Mouse (Mus musculus): ENCODE results near the gene Nt5dc3. TPM values are rescaled to one million over a fixed set of nuclear protein-coding genes. Genes with fewer than 3 reads are reported as not detected.

Gene Nt5dc3
- polyA plus RNA-seq, 1 experiment from 2014 or later: 2.3 TPM

GRCm38 (mm10) chr10:86783561-86783960 lies 4.8 kb downstream of the Nt5dc3 start:
- Histone ChIP-seq H3K4me2 (ENCODE audit: low read depth, low read length) (no peak overlapping the region), H3K9me3 (ENCODE audit: control insufficient read depth, low read length) (no peaks in the 10 kb centered on the region), H3K9ac (ENCODE audit: low read depth, low read length) (no peak overlapping the region), H3K4me3 (ENCODE audit: low read depth, low read length) (no peak overlapping the region), H3K36me3 (ENCODE audit: control insufficient read depth, insufficient read depth, low read length) (no peaks in the 10 kb centered on the region), H3K27me3 (replicated peaks; ENCODE audit: control insufficient read depth, insufficient read depth, low read length) (no peaks in the 10 kb centered on the region), H3K4me1 (ENCODE audit: control insufficient read depth, insufficient read depth, low read length) (peaks cover 7% of the 10 kb centered on the region; the same call in 1 of the 2 replicates), H3K27ac (replicated peaks; ENCODE audit: low read depth, low read length) (no peak overlapping the region)
- WGBS: 80% methylated on average over 5 of the region's 5 CpGs
- ATAC-seq (ENCODE audit: low read depth): no peak
- no peak for DNase-seq (ENCODE audit: low spot score)

GRCm38 (mm10) chr10:86784126-86784675 lies 5.4 kb downstream of the Nt5dc3 start:
- ATAC-seq (ENCODE audit: low read depth): no peak
- no peak overlapping the region for H3K9ac ChIP-seq (ENCODE audit: low read depth, low read length)
- H3K36me3 ChIP-seq (ENCODE audit: control insufficient read depth, insufficient read depth, low read length): no peaks in the 10 kb centered on the region

GRCm38 (mm10) chr10:86785396-86785795 lies 6.6 kb downstream of the Nt5dc3 start:
- H3K27me3 ChIP-seq (replicated peaks; ENCODE audit: control insufficient read depth, insufficient read depth, low read length): no peaks in the 10 kb centered on the region
- 71% methylated on average over 2 of the region's 2 CpGs for WGBS
- ATAC-seq (ENCODE audit: low read depth): no peak

More at GRCm38 (mm10) chr10:86784126-86784675, 5.4 kb downstream of the Nt5dc3 start:
- Histone ChIP-seq H3K9me3 (ENCODE audit: control insufficient read depth, low read length) (no peaks in the 10 kb centered on the region), H3K4me3 (ENCODE audit: low read depth, low read length) (no peak overlapping the region), H3K27ac (replicated peaks; ENCODE audit: low read depth, low read length) (no peak overlapping the region), H3K27me3 (replicated peaks; ENCODE audit: control insufficient read depth, insufficient read depth, low read length) (no peaks in the 10 kb centered on the region), H3K4me2 (ENCODE audit: low read depth, low read length) (no peak overlapping the region), H3K4me1 (ENCODE audit: control insufficient read depth, insufficient read depth, low read length) (peaks cover 9% of the 10 kb centered on the region)
- 75% methylated on average over 5 of the region's 5 CpGs for WGBS
- DNase-seq (ENCODE audit: low spot score): no peak

GRCm38 (mm10) chr10:86786083-86786482 lies 7.3 kb downstream of the Nt5dc3 start:
- Histone ChIP-seq H3K4me2 (ENCODE audit: low read depth, low read length) (no peak overlapping the region), H3K4me3 (ENCODE audit: low read depth, low read length) (no peak overlapping the region), H3K36me3 (ENCODE audit: control insufficient read depth, insufficient read depth, low read length) (no peaks in the 10 kb centered on the region), H3K9ac (ENCODE audit: low read depth, low read length) (no peak overlapping the region), H3K27me3 (replicated peaks; ENCODE audit: control insufficient read depth, insufficient read depth, low read length) (no peaks in the 10 kb centered on the region), H3K27ac (replicated peaks; ENCODE audit: low read depth, low read length) (no peak overlapping the region), H3K4me1 (ENCODE audit: control insufficient read depth, insufficient read depth, low read length) (peaks cover 2% of the 10 kb centered on the region), H3K9me3 (ENCODE audit: control insufficient read depth, low read length) (no peaks in the 10 kb centered on the region)
- 96% methylated on average over 5 of the region's 5 CpGs for WGBS
- DNase-seq (ENCODE audit: low spot score): no peak
- ATAC-seq (ENCODE audit: low read depth): no peak

More at GRCm38 (mm10) chr10:86785396-86785795, 6.6 kb downstream of the Nt5dc3 start:
- Histone ChIP-seq H3K4me3 (ENCODE audit: low read depth, low read length) (no peak overlapping the region), H3K9me3 (ENCODE audit: control insufficient read depth, low read length) (no peaks in the 10 kb centered on the region), H3K4me2 (ENCODE audit: low read depth, low read length) (no peak overlapping the region), H3K9ac (ENCODE audit: low read depth, low read length) (no peak overlapping the region), H3K36me3 (ENCODE audit: control insufficient read depth, insufficient read depth, low read length) (no peaks in the 10 kb centered on the region), H3K4me1 (ENCODE audit: control insufficient read depth, insufficient read depth, low read length) (peaks cover 2% of the 10 kb centered on the region), H3K27ac (replicated peaks; ENCODE audit: low read depth, low read length) (no peak overlapping the region)
- no peak for DNase-seq (ENCODE audit: low spot score)

- ATAC-seq (ENCODE audit: low read depth): 0 out of 2 replicates have a peak, but pooled peaks have one; percentile 51
- no peaks in the 10 kb centered on the region for H3K9me3 ChIP-seq (ENCODE audit: control insufficient read depth, low read length)
- H3K9ac ChIP-seq (ENCODE audit: low read depth, low read length): no peak overlapping the region
- no peaks in the 10 kb centered on the region for H3K27me3 ChIP-seq (replicated peaks; ENCODE audit: control insufficient read depth, insufficient read depth, low read length)
- 31% methylated on average over 5 of the region's 5 CpGs for WGBS
- H3K4me2 ChIP-seq (ENCODE audit: low read depth, low read length): no peak overlapping the region
- H3K4me1 ChIP-seq (ENCODE audit: control insufficient read depth, insufficient read depth, low read length): peaks cover 2% of the 10 kb centered on the region; the same call in 1 of the 2 replicates
- peak; percentile 22 for DNase-seq (ENCODE audit: low spot score)
- H3K4me3 ChIP-seq (ENCODE audit: low read depth, low read length): no peak overlapping the region
- no peaks in the 10 kb centered on the region for H3K36me3 ChIP-seq (ENCODE audit: control insufficient read depth, insufficient read depth, low read length)
- no peak overlapping the region for H3K27ac ChIP-seq (replicated peaks; ENCODE audit: low read depth, low read length)
These were observed 9.4 kb downstream of the Nt5dc3 start for GRCm38 (mm10) chr10:86788193-86788592.

- Histone ChIP-seq H3K9ac (ENCODE audit: low read depth, low read length) (no peak overlapping the region), H3K27ac (replicated peaks; ENCODE audit: low read depth, low read length) (no peak overlapping the region), H3K36me3 (ENCODE audit: control insufficient read depth, insufficient read depth, low read length) (no peaks in the 10 kb centered on the region), H3K4me1 (ENCODE audit: control insufficient read depth, insufficient read depth, low read length) (peaks cover 2% of the 10 kb centered on the region; the same call in 1 of the 2 replicates), H3K4me2 (ENCODE audit: low read depth, low read length) (no peak overlapping the region), H3K4me3 (ENCODE audit: low read depth, low read length) (no peak overlapping the region), H3K9me3 (ENCODE audit: control insufficient read depth, low read length) (no peaks in the 10 kb centered on the region), H3K27me3 (replicated peaks; ENCODE audit: control insufficient read depth, insufficient read depth, low read length) (no peaks in the 10 kb centered on the region)
- no peak for DNase-seq (ENCODE audit: low spot score)
- 73% methylated on average over 7 of the region's 7 CpGs for WGBS
- ATAC-seq (ENCODE audit: low read depth): no peak
These were observed 10.4 kb downstream of the Nt5dc3 start for GRCm38 (mm10) chr10:86789146-86789672.

GRCm38 (mm10) chr10:86791507-86792184 lies 12.8 kb downstream of the Nt5dc3 start:
- no peaks in the 10 kb centered on the region for H3K36me3 ChIP-seq (ENCODE audit: control insufficient read depth, insufficient read depth, low read length)
- no peak overlapping the region for H3K27ac ChIP-seq (replicated peaks; ENCODE audit: low read depth, low read length)
- no peak overlapping the region for H3K4me2 ChIP-seq (ENCODE audit: low read depth, low read length)
- H3K4me3 ChIP-seq (ENCODE audit: low read depth, low read length): no peak overlapping the region
- ATAC-seq (ENCODE audit: low read depth): 0 out of 2 replicates have a peak, but pooled peaks have one; percentile 21
- DNase-seq (ENCODE audit: low spot score): no peak
- H3K4me1 ChIP-seq (ENCODE audit: control insufficient read depth, insufficient read depth, low read length): peaks cover 2% of the 10 kb centered on the region; the same call in 1 of the 2 replicates
- no peaks in the 10 kb centered on the region for H3K27me3 ChIP-seq (replicated peaks; ENCODE audit: control insufficient read depth, insufficient read depth, low read length)
- no peaks in the 10 kb centered on the region for H3K9me3 ChIP-seq (ENCODE audit: control insufficient read depth, low read length)
- 57% methylated on average over 7 of the region's 7 CpGs for whole genome bisulfite sequencing
- no peak overlapping the region for H3K9ac ChIP-seq (ENCODE audit: low read depth, low read length)

GRCm38 (mm10) chr10:86793509-86793951 lies 14.7 kb downstream of the Nt5dc3 start:
- Histone ChIP-seq H3K4me2 (ENCODE audit: low read depth, low read length) (no peak overlapping the region), H3K27ac (replicated peaks; ENCODE audit: low read depth, low read length) (no peak overlapping the region), H3K9me3 (ENCODE audit: control insufficient read depth, low read length) (no peaks in the 10 kb centered on the region), H3K9ac (ENCODE audit: low read depth, low read length) (no peak overlapping the region), H3K4me3 (ENCODE audit: low read depth, low read length) (no peak overlapping the region), H3K27me3 (replicated peaks; ENCODE audit: control insufficient read depth, insufficient read depth, low read length) (no peaks in the 10 kb centered on the region), H3K36me3 (ENCODE audit: control insufficient read depth, insufficient read depth, low read length) (no peaks in the 10 kb centered on the region), H3K4me1 (ENCODE audit: control insufficient read depth, insufficient read depth, low read length) (peaks cover 2% of the 10 kb centered on the region; the same call in 1 of the 2 replicates)
- DNase-seq (ENCODE audit: low spot score): no peak
- WGBS: 49% methylated on average over 2 of the region's 2 CpGs
- ATAC-seq (ENCODE audit: low read depth): no peak
